Mouse (Mus musculus): Measurements from ENCODE around the gene Cd200. TPM values are rescaled to one million over a fixed set of nuclear protein-coding genes. Genes with fewer than 3 reads are reported as not detected.
"Not testable (repeated sequence)": the region's sequence is repeated elsewhere in the genome, so short reads cannot be mapped to it uniquely, and the experiment has no call there.

The Cd200 gene
- polyA plus RNA-seq, 1 experiment from 2014 or later, result 27.6 TPM

DNA sequence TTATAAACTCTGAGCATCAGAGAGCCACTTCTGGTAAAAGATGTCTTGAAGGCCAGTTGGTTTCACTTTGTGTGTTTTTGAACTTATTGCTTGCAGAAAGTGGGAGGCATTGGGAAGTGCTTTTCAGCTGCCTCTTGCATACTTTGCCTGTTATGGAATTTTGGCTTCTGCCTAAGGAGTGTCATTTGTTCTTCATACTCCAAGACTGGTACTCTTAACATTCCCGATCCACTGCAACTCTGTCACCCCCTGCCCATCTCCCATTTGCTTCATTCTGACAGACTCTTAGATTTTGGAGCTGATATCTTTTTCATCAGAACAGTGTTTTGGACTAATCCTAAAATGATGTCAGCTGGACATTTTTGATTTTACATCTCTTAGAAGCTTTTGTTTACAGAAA lies 51.7 kb downstream of the Cd200 start:
- Histone ChIP-seq H3K9ac (ENCODE audit: low read length) (no peak overlapping the region), H3K27me3 (ENCODE audit: control insufficient read depth, insufficient read depth, low read length) (no peaks in the 10 kb centered on the region), H3K27ac (replicated peaks in 1 of 2; ENCODE audit: control insufficient read depth in 1 of 2, insufficient read depth in 1 of 2, low read depth in 2 of 2, low read length in 2 of 2) (no peak overlapping the region), H3K9me3 (ENCODE audit: control insufficient read depth, low read length) (no peaks in the 10 kb centered on the region), H3K36me3 (ENCODE audit: control insufficient read depth, insufficient read depth, low read length) (no peaks in the 10 kb centered on the region), H3K4me3 (ENCODE audit: control insufficient read depth in 1 of 2, insufficient read depth in 1 of 2, low read depth in 1 of 2, low read length in 2 of 2) (no peak overlapping the region), H3K4me1 (ENCODE audit: control insufficient read depth in 2 of 2, insufficient read depth in 2 of 2, low read length in 2 of 2) (no peaks in the 10 kb centered on the region), H3K4me2 (ENCODE audit: low read length) (no peak overlapping the region)
- ATAC-seq (ENCODE audit: insufficient number of reproducible peaks, insufficient read depth, low FRiP score, low read depth), result no peak
- 74% methylated on average over 1 of the region's 1 CpGs for WGBS

DNA sequence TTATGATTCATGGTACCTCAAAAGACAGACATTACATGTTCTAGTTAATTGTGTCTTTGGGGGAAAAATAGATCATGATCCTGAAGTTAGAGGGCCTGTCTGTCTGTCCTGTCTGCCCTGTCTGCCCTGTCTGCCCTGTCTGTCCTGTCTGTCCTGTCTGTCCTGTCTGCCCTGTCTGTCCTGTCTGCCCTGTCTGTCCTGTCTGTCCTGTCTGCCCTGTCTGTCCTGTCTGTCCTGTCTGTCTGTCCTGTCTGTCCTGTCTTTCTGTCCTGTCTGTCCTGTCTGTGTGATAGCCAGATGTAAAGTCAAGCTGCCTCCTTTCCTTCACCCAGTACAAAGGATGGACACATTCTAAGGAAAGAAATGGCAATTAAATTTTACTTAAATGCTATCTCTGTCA lies 56.0 kb downstream of the Cd200 start:
- Histone ChIP-seq H3K9ac (ENCODE audit: low read length) (no peak overlapping the region), H3K36me3 (ENCODE audit: control insufficient read depth, insufficient read depth, low read length) (no peaks in the 10 kb centered on the region), H3K4me3 (ENCODE audit: control insufficient read depth in 1 of 2, insufficient read depth in 1 of 2, low read depth in 1 of 2, low read length in 2 of 2) (no peak overlapping the region), H3K4me2 (ENCODE audit: low read length) (no peak overlapping the region), H3K9me3 (ENCODE audit: control insufficient read depth, low read length) (no peaks in the 10 kb centered on the region), H3K27ac (replicated peaks in 1 of 2; ENCODE audit: control insufficient read depth in 1 of 2, insufficient read depth in 1 of 2, low read depth in 2 of 2, low read length in 2 of 2) (no peak overlapping the region), H3K4me1 (ENCODE audit: control insufficient read depth in 2 of 2, insufficient read depth in 2 of 2, low read length in 2 of 2) (no peaks in the 10 kb centered on the region), H3K27me3 (ENCODE audit: control insufficient read depth, insufficient read depth, low read length) (no peaks in the 10 kb centered on the region)
- ATAC-seq (ENCODE audit: insufficient number of reproducible peaks, insufficient read depth, low FRiP score, low read depth), result peak; percentile 76; the same call in 1 of the 2 replicates

DNA sequence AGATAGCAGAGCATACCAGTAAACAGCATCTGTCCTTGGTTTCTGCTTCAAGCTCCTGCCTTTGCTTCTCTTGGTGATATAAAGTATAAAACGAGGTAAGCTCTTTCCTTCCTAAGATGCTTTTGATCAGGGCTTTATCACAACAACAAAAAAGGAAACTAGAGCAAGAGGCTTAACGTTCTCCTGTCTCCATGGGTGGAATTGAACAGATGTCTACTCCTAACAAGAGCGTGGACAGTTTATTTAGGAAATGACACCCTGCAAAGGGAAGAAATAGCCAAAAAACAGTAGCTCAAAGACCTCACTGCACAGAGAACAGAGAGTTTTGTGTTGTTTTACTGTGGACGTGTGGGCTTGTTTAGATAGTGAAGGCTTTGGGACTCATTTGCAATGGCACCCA lies 58.1 kb downstream of the Cd200 start:
- Histone ChIP-seq H3K4me3 (ENCODE audit: control insufficient read depth in 1 of 2, insufficient read depth in 1 of 2, low read depth in 1 of 2, low read length in 2 of 2) (no peak overlapping the region), H3K36me3 (ENCODE audit: control insufficient read depth, insufficient read depth, low read length) (no peaks in the 10 kb centered on the region), H3K27ac (replicated peaks in 1 of 2; ENCODE audit: control insufficient read depth in 1 of 2, insufficient read depth in 1 of 2, low read depth in 2 of 2, low read length in 2 of 2) (no peak overlapping the region), H3K9ac (ENCODE audit: low read length) (no peak overlapping the region), H3K9me3 (ENCODE audit: control insufficient read depth, low read length) (no peaks in the 10 kb centered on the region), H3K27me3 (ENCODE audit: control insufficient read depth, insufficient read depth, low read length) (no peaks in the 10 kb centered on the region), H3K4me1 (ENCODE audit: control insufficient read depth in 2 of 2, insufficient read depth in 2 of 2, low read length in 2 of 2) (no peaks in the 10 kb centered on the region), H3K4me2 (ENCODE audit: low read length) (no peak overlapping the region)
- 54% methylated on average over 4 of the region's 4 CpGs for WGBS
- ATAC-seq (ENCODE audit: insufficient number of reproducible peaks, insufficient read depth, low FRiP score, low read depth), result no peak

DNA sequence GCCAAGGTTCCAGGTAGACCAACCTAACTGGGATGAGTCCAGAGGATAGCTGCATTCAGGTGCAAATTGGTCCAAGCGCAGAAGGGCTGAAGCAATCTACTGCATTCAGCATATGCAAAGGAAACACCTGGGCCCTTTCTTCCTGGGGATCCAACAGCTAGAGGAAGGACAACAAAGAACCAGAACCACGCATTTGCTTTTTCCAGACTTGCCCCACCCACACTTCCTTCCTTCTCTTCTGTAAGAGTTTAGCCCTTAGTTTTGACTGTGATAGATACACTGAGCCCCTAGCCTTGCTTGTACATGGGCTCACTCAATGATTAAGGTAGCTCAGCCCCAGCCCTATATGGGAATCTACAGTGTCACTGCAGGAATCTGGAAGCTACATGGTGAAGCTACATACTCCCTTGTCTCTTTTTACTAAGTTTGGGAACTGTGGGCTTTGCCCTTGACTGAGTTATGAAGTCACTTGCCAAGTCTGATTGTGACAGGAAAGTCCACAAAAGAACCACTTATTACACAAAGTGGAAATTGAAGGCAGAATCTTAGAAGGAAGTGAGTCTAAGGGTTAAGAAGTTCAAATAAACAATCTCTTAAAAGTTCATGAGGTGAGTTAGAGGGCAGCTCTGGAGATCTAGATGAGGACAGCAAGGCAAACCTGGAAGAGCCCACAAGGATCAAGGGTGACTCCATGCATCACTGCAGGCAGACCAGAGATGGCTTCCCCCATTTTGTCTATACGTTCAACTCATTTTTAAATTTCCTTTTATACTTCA lies 59.1 kb downstream of the Cd200 start:
- Histone ChIP-seq H3K27me3 (ENCODE audit: control insufficient read depth, insufficient read depth, low read length) (no peaks in the 10 kb centered on the region), H3K36me3 (ENCODE audit: control insufficient read depth, insufficient read depth, low read length) (no peaks in the 10 kb centered on the region), H3K9me3 (ENCODE audit: control insufficient read depth, low read length) (no peaks in the 10 kb centered on the region), H3K9ac (ENCODE audit: low read length) (no peak overlapping the region), H3K4me3 (ENCODE audit: control insufficient read depth in 1 of 2, insufficient read depth in 1 of 2, low read depth in 1 of 2, low read length in 2 of 2) (no peak overlapping the region), H3K4me2 (ENCODE audit: low read length) (no peak overlapping the region), H3K4me1 (ENCODE audit: control insufficient read depth in 2 of 2, insufficient read depth in 2 of 2, low read length in 2 of 2) (no peaks in the 10 kb centered on the region), H3K27ac (replicated peaks in 1 of 2; ENCODE audit: control insufficient read depth in 1 of 2, insufficient read depth in 1 of 2, low read depth in 2 of 2, low read length in 2 of 2) (0 out of 4 replicates have a peak overlapping the region, but pooled peaks have one; percentile 12 to 27)
- ATAC-seq (ENCODE audit: insufficient number of reproducible peaks, insufficient read depth, low FRiP score, low read depth), result no peak
- WGBS, result 64% methylated on average over 3 of the region's 3 CpGs

DNA sequence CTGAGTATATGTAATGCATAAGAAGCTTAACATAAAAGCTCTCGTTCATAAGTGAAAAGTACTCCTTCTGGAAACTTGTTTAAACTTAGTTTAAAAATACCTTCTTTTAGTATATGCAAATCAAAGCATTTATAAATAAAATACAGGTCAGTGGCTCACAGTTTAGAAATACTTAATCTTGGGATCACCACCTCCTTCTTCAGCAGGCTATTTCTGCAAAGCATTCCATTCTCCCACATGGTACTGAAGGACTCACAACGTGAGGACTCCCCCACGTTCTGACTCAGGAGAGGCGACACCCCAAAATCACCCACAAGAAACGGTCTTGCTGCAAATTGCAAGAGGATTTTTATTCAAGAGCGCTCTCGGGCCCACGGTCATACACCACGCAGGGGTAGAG lies 60.6 kb downstream of the Cd200 start:
- H3K9ac ChIP-seq (ENCODE audit: low read length); H3K4me3 ChIP-seq (ENCODE audit: control insufficient read depth in 1 of 2, insufficient read depth in 1 of 2, low read depth in 1 of 2, low read length in 2 of 2); H3K4me1 ChIP-seq (ENCODE audit: control insufficient read depth in 2 of 2, insufficient read depth in 2 of 2, low read length in 2 of 2); H3K9me3 ChIP-seq (ENCODE audit: control insufficient read depth, low read length); ATAC-seq (ENCODE audit: insufficient number of reproducible peaks, insufficient read depth, low FRiP score, low read depth); H3K27me3 ChIP-seq (ENCODE audit: control insufficient read depth, insufficient read depth, low read length); H3K4me2 ChIP-seq (ENCODE audit: low read length); H3K27ac ChIP-seq (replicated peaks in 1 of 2; ENCODE audit: control insufficient read depth in 1 of 2, insufficient read depth in 1 of 2, low read depth in 2 of 2, low read length in 2 of 2); H3K36me3 ChIP-seq (ENCODE audit: control insufficient read depth, insufficient read depth, low read length): not testable (repeated sequence)
- 78% methylated on average over 5 of the region's 9 CpGs for WGBS

DNA sequence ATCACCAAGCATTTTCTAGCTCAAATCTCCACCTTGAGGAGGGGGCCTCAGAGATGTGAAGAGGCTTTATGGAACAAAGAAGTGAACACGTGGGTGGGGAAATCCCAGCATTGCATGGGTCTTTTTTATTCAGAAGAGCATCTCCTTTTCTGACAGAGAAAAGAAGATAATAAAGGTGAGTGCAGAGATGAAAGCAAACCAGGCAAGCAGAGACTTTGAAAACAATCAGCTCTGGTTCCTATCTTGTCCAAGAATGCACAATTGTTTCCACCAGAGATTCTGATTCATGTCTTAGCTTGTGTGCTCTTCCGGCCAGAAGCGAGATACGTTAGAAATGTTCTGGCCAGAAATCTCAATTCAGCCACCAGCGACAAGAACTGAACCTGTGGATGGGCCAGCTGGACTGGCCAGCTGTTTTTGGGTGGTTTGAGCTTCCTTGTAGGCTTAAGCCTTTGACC lies 61.9 kb downstream of the Cd200 start:
- no peaks in the 10 kb centered on the region for H3K27me3 ChIP-seq (ENCODE audit: control insufficient read depth, insufficient read depth, low read length)
- H3K27ac ChIP-seq (replicated peaks in 1 of 2; ENCODE audit: control insufficient read depth in 1 of 2, insufficient read depth in 1 of 2, low read depth in 2 of 2, low read length in 2 of 2), result no peak overlapping the region
- no peak overlapping the region for H3K9ac ChIP-seq (ENCODE audit: low read length)
- H3K4me3 ChIP-seq (ENCODE audit: control insufficient read depth in 1 of 2, insufficient read depth in 1 of 2, low read depth in 1 of 2, low read length in 2 of 2), result no peak overlapping the region
- no peaks in the 10 kb centered on the region for H3K36me3 ChIP-seq (ENCODE audit: control insufficient read depth, insufficient read depth, low read length)
- H3K4me2 ChIP-seq (ENCODE audit: low read length), result no peak overlapping the region
- H3K9me3 ChIP-seq (ENCODE audit: control insufficient read depth, low read length), result no peaks in the 10 kb centered on the region
- no peaks in the 10 kb centered on the region for H3K4me1 ChIP-seq (ENCODE audit: control insufficient read depth in 2 of 2, insufficient read depth in 2 of 2, low read length in 2 of 2)
- WGBS, result 81% methylated on average over 5 of the region's 5 CpGs
- ATAC-seq (ENCODE audit: insufficient number of reproducible peaks, insufficient read depth, low FRiP score, low read depth), result no peak

DNA sequence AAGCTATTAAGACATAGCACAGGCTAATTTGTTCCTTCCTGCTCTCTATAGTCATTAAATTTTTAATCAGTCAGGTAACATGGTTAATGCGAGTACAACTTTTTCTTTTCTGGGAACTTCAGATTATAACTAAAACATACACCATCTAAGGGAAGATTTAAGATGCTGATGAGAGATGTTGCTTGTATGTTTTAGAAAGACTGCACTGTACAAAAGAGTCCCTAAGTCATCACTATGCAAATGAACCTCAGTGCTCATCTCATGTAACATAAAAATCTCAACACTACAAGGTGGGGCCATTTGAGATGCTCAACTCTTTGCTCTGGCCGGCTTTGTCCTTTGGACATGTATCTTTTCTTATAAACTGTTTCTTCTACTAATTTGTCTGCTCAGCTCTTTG lies 62.5 kb downstream of the Cd200 start:
- Histone ChIP-seq H3K9me3 (ENCODE audit: control insufficient read depth, low read length) (no peaks in the 10 kb centered on the region), H3K27ac (replicated peaks in 1 of 2; ENCODE audit: control insufficient read depth in 1 of 2, insufficient read depth in 1 of 2, low read depth in 2 of 2, low read length in 2 of 2) (no peak overlapping the region), H3K27me3 (ENCODE audit: control insufficient read depth, insufficient read depth, low read length) (no peaks in the 10 kb centered on the region), H3K36me3 (ENCODE audit: control insufficient read depth, insufficient read depth, low read length) (no peaks in the 10 kb centered on the region), H3K4me2 (ENCODE audit: low read length) (no peak overlapping the region), H3K9ac (ENCODE audit: low read length) (no peak overlapping the region), H3K4me1 (ENCODE audit: control insufficient read depth in 2 of 2, insufficient read depth in 2 of 2, low read length in 2 of 2) (no peaks in the 10 kb centered on the region), H3K4me3 (ENCODE audit: control insufficient read depth in 1 of 2, insufficient read depth in 1 of 2, low read depth in 1 of 2, low read length in 2 of 2) (no peak overlapping the region)
- WGBS, result 84% methylated on average over 2 of the region's 2 CpGs
- no peak for ATAC-seq (ENCODE audit: insufficient number of reproducible peaks, insufficient read depth, low FRiP score, low read depth)

DNA sequence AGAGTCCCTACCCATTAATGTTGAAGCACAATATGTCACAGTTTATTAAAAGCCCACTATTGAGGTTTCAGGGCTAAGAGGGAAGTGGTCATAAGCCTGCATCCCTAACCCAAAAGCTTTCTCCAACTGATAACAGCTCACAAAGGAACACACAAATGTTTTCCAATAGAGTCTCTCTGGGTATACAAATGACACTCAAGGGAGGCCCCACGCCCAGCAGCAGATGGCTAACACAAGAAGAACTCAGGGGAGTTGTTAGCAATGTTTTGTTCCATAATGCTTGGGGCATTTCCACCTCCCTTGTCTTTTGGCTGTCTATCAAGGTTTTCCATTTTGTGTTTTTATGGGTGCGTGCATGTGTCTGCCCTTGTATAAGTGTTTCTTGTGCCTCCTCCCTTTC lies 64.0 kb downstream of the Cd200 start:
- H3K27ac ChIP-seq (replicated peaks in 1 of 2; ENCODE audit: control insufficient read depth in 1 of 2, insufficient read depth in 1 of 2, low read depth in 2 of 2, low read length in 2 of 2), result no peak overlapping the region
- WGBS, result 73% methylated on average over 2 of the region's 2 CpGs
- no peak overlapping the region for H3K4me2 ChIP-seq (ENCODE audit: low read length)
- H3K9ac ChIP-seq (ENCODE audit: low read length), result no peak overlapping the region
- ATAC-seq (ENCODE audit: insufficient number of reproducible peaks, insufficient read depth, low FRiP score, low read depth), result no peak
- H3K4me3 ChIP-seq (ENCODE audit: control insufficient read depth in 1 of 2, insufficient read depth in 1 of 2, low read depth in 1 of 2, low read length in 2 of 2), result no peak overlapping the region
- no peaks in the 10 kb centered on the region for H3K9me3 ChIP-seq (ENCODE audit: control insufficient read depth, low read length)
- no peaks in the 10 kb centered on the region for H3K36me3 ChIP-seq (ENCODE audit: control insufficient read depth, insufficient read depth, low read length)
- no peaks in the 10 kb centered on the region for H3K27me3 ChIP-seq (ENCODE audit: control insufficient read depth, insufficient read depth, low read length)
- H3K4me1 ChIP-seq (ENCODE audit: control insufficient read depth in 2 of 2, insufficient read depth in 2 of 2, low read length in 2 of 2), result no peaks in the 10 kb centered on the region
